Mouse (Mus musculus) T-helper 17 cell (primary cell): ENCODE data around the gene Arpin.

Experiments
- in situ Hi-C, 2 experiments: fragments of 300-600 bp; cut with MboI, MseI; formaldehyde crosslinking; loops; 1 replicate in 1 of 2; 2 replicates in 1 of 2; pipeline ENCODE4 v1.15.1; 2025; ENCODE audit warnings: high pct_unique_total_duplicates in 2 of 2

Gene Arpin

DNA sequence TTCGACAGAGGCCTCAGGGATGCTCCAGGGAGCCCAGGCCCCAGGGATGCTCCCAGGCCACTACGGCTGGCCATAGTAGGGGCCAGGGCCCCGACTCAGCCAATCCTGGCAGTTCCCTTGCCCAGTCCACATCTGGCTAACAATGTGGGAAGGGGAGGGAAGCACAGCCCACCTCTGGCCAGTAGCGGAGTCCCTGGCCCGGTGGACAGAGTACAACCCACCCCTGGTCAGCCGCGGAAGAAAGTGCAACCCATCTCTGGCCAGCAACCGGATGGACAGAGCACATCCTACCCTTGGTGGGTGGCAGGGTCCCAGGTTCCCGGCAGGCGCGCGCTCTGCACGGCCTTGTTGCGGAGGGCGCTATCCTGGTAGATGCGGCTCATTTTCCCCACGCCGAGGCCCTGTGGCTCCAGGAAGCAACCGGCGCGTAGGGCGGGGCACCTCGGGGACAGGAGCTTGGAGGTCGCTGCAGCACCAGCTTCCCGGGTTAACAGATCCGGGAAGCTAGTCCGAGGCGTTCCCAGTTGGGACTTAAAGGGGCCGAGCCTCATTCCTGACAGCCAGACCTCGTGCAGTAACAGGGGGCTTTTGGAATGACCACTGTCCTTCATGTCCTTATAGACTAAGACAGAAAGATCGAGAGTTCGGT, at the start of gene Arpin:
Gene Arpin, minus strand, starts transcription at position 498 of the 649 bp plus-strand sequence.
- in situ Hi-C loops: no loop called here

- in situ Hi-C loops: no loop called here
These were observed 40.2 kb upstream of the Arpin start for GRCm38 (mm10) chr7:79975316-79975715.

DNA sequence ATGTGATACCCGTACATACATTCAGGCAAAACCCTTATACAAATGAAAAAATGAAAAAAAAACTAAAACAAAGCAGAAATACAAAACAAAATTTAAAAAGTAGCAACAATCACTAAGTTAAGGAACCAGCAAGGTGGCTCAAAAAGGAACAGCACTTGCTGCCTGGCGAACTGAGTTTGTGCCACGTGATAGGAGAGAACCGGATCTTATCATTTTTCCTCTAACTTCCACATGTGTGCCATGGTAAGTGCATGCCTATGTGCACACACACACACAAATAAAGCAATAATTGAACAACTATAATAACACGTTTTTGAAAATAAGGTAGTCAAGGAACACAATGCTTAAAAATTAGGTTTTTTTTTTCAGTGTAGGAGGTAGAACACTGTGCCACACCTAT, 37.0 kb upstream of the Arpin start:
- in situ Hi-C loops: no loop called here

DNA sequence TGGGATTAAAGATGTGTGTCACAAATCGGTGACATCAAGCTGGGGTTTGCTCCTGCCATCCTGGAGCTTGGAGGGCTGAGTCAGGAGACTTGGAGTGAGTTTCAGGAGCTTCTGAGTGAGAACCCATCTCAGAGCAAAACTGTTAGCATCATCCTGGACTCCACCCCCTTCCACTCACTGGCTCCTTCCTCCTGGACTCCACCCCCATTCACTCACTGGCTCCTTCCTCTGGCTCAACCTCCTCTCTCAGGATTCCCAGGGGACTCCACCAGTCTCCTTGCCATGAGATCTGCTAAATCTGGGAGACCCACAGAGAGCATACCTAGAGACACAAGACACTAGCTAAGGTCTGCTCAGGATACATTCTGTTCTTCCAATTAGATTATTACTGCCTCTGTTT, 35.2 kb upstream of the Arpin start:
- in situ Hi-C loops: no loop called here

DNA sequence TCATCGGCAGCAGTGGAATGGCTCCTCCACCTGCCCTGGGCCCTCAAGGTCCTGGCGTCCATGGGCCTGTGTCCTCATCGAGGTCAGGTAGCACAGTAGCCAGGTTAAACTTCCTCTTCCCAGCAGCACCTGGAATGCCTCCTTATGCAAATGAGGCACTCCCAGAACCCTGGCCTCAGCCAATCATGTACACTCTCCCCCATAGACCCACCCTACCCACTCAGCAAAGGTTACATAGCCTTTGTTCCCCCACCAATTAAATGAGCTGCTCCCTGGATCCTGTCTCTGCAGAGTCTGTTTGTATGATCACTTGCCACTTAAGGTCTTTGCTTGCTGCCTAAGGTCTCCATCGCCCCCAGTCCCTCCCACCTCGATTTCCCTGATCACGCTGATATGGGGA, 33.2 kb upstream of the Arpin start:
- in situ Hi-C loops: no loop called here

- in situ Hi-C loops: no loop called here
These were observed 26.4 kb upstream of the Arpin start for GRCm38 (mm10) chr7:79961600-79961999.

- in situ Hi-C loops: no loop called here
These were observed 21.0 kb upstream of the Arpin start for GRCm38 (mm10) chr7:79956131-79956530.

GRCm38 (mm10) chr7:79954890-79955289, 19.7 kb upstream of the Arpin start:
- in situ Hi-C loops: no loop called here

DNA sequence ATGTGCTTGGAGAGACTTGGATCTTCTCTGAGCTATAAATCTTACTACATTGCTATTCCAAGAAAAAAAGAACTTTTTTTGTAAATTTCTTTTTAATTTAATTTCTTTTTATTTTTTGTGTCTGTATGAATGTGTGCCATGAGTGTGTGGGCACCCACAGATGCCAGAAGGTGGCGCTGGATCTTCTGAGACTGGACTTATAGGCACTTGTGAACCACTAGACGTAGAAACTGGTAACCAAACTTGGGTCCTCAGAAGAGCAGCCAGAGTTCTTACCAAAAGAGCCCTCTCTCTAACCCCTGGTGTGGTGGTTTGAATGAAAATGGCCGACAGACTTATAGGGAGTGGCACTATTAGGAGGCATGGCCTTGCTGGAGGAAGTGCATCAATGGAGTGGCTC, 15.9 kb upstream of the Arpin start:
- in situ Hi-C loops: no loop called here

GRCm38 (mm10) chr7:79950236-79950635, 15.1 kb upstream of the Arpin start:
- in situ Hi-C loops: no loop called here

DNA sequence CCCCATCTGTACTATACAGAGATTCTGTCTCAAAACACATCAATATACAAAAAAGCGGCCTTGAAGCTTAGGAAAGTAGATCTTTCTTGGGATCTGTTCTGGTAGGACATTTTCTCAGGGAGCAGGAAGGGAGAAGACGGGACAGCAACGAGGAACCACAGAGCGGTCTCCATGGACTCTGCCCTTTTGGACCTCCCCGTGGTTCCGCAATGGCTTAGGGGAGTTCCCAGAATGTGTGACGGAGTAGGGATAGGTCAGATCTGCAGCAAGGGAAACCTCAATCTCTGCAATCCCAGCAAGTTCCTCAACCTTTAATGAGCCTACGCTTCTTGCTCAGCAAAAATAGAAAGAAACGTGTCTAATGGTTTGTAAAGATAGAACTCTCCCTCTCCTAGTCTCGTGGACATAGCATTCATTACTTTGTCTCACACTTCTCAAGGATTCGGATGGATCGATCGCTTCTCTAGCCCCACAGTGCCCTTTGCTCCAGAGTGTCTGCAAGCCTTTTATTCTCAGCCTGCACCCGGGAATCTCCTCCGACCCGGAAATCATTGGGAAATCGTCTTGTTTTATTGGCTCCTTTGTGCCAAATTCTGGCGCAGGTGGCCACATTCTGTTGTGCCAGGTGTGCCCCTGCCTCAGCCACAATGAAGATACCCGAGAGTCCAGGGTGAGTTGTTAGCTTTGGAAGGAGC, 499 bp upstream of the Arpin start:
- in situ Hi-C loops: no loop called here

GRCm38 (mm10) chr7:79934461-79934860, 698 bp downstream of the Arpin start:
- in situ Hi-C loops: no loop called here

DNA sequence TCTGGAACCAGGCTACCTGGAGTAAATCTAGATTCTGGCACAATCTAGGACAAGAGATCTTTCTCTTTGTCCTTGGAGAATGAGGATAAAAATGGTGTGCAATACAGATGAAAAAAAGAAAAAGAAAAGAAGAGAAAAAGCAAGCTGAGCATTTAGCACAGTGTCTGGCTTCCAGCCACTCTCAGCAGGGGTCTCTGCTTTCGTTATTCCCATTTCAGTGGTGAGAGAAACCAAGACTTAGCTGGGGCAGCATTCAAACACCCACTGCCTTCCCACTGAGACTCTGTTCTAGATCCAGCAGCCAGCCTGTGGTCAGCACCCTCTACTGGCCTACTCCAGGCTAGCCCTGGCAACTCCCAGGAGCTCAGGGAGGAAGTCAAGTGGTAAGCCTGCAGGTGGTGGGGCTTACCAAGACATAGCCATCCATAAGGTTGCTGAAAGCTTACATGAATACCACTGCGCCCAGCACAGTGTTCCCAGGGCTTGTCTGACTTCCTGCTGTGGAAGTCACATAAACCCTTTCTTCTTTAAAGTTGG, 6.6 kb downstream of the Arpin start:
- in situ Hi-C loops: no loop called here

- in situ Hi-C loops: no loop called here
These were observed 14.7 kb downstream of the Arpin start, which contains the start of gene Ap3s2 for GRCm38 (mm10) chr7:79920344-79920983. TSS of gene Ap3s2 (minus strand) at chr7:79920649.

- in situ Hi-C loops: loop anchor here in 1 of 2 experiments (5.0 kb wide), 1 partner anchor 112 kb away; no protein-coding TSS in a partner anchor
These were observed 20.6 kb downstream of the Arpin start for GRCm38 (mm10) chr7:79914556-79914955.

DNA sequence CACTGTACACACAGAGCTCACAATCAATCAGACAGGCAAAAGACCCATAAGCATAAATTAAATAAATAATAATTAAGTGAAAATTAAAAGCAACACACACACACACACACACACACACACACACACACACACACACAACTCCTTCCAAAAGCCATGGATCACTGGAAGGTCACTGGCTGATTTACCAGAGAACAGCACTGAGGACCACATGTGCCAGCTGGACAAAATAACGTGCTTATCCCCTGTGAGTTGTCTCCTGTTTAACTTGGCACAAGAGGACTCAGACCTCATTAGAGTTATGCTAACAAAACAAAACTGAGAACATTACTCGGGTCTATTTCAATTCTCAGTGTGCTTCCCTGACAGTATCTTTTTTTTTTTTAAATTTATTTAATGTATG, 27.8 kb downstream of the Arpin start:
- in situ Hi-C loops: loop anchor here in 1 of 2 experiments (5.0 kb wide), 1 partner anchor 110 kb away; no protein-coding TSS in a partner anchor

- in situ Hi-C loops: loop anchor here in 1 of 2 experiments (5.0 kb wide), 1 partner anchor 110 kb away; no protein-coding TSS in a partner anchor
These were observed 28.2 kb downstream of the Arpin start for GRCm38 (mm10) chr7:79906914-79907313.

DNA sequence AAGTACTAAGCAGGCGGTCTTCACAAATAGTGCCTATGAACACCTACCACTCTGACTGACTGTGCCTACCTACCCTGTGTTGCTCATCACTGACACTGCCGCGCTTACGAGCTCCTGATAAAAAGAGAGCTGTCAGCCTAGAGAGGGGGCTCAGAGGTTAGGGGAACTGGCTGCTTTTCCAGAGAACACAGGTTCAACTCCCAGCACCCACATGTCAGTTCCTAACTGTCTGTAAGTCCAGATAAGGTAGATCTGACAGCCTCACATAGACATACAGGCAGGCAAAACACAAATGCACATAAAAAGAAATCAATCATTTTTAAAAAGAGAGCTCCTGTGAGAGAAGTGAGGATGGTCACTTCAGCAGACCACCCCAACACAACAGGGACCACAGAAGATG, 30.0 kb downstream of the Arpin start:
- in situ Hi-C loops: loop anchor here in 1 of 2 experiments (5.0 kb wide), 1 partner anchor 108 kb away; no protein-coding TSS in a partner anchor

- in situ Hi-C loops: no loop called here
These were observed 31.9 kb downstream of the Arpin start for GRCm38 (mm10) chr7:79903160-79903792.

DNA sequence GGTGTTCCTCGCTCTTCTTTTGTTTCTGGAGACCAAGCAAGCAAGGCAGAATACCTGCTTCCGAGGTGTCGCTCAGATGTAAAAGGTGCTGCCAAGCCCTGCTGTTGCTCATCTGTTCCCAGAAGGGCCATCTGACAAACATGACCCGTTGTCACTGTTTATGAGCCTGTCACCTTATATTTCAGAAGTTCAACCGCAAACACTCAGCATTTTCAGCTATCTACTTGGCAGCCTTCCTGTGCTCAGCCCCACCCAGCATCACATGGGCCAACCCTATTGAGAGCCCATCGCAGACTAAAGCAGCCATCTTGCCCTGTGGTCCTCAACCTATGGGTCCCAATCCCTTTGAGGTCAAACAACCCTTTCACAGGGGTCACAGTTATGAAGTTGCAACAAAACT, 34.4 kb downstream of the Arpin start:
- in situ Hi-C loops: no loop called here

GRCm38 (mm10) chr7:79895225-79895624, 39.9 kb downstream of the Arpin start:
- in situ Hi-C loops: no loop called here

GRCm38 (mm10) chr7:79894790-79895189, 40.4 kb downstream of the Arpin start:
- in situ Hi-C loops: no loop called here
